Mouse (Mus musculus): ENCODE data around the gene Snrpa. TPM values are rescaled to one million over a fixed set of nuclear protein-coding genes. Genes with fewer than 3 reads are reported as not detected.

Snrpa gene
- polyA plus RNA-seq, 1 experiment from 2014 or later = 192 TPM

GRCm38 (mm10) chr7:27218586-27218985 is 22.5 kb upstream of the Snrpa start:
- H3K4me1 ChIP-seq (replicated peaks; ENCODE audit: control insufficient read depth, insufficient read depth, low read length) = peaks cover 1% of the 10 kb centered on the region; the same call in 1 of the 2 replicates
- ATAC-seq (ENCODE audit: low FRiP score) = no peak
- WGBS = 89% methylated on average over 7 of the region's 7 CpGs
- no peak overlapping the region for H3K27ac ChIP-seq
- H3K9ac ChIP-seq = no peak overlapping the region
- no peaks in the 10 kb centered on the region for H3K9me3 ChIP-seq (ENCODE audit: control insufficient read depth, low read length)
- H3K4me3 ChIP-seq (replicated peaks; ENCODE audit: low read length) = no peak overlapping the region
- H3K27me3 ChIP-seq (ENCODE audit: control insufficient read depth, insufficient read depth, low read length) = no peaks in the 10 kb centered on the region
- DNase-seq (ENCODE audit: low spot score) = no peak
- H3K4me2 ChIP-seq (replicated peaks) = no peak overlapping the region
- H3K36me3 ChIP-seq (replicated peaks; ENCODE audit: control insufficient read depth, insufficient read depth) = peaks cover 73% of the 10 kb centered on the region

DNA sequence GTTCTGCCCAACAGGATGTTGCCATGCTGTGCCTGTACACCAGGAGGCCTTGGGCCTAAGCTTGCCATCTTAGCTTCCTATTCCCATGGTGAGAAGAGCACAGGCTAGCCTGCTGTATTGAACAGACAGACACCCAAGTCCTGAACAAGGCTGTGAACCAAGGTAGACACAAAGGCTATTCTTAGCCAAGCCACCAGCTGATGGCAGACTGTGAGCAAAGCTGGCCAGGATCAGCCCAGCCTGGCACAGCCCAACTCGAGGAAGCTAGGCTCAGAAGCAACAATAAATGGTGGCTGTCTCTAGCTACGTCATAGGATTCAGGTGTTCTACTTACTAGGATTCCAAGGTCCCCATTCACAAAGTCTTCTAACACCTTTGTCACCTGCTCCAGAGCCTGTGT is 16.6 kb upstream of the Snrpa start:
- 94% methylated on average over 2 of the region's 2 CpGs for WGBS
- no peak for ATAC-seq (ENCODE audit: low FRiP score)

GRCm38 (mm10) chr7:27203730-27204449 is 7.8 kb upstream of the Snrpa start:
- no peaks in the 10 kb centered on the region for H3K27me3 ChIP-seq (ENCODE audit: control insufficient read depth, insufficient read depth, low read length)
- peaks cover 65% of the 10 kb centered on the region for H3K36me3 ChIP-seq (replicated peaks; ENCODE audit: control insufficient read depth, insufficient read depth)

More for the DNA sequence above, 16.6 kb upstream of the Snrpa start:
- Histone ChIP-seq H3K9me3 (ENCODE audit: control insufficient read depth, low read length) (no peaks in the 10 kb centered on the region), H3K27ac (no peak overlapping the region), H3K4me1 (replicated peaks; ENCODE audit: control insufficient read depth, insufficient read depth, low read length) (no peaks in the 10 kb centered on the region), H3K36me3 (replicated peaks; ENCODE audit: control insufficient read depth, insufficient read depth) (peaks cover 97% of the 10 kb centered on the region), H3K4me2 (replicated peaks) (no peak overlapping the region), H3K27me3 (ENCODE audit: control insufficient read depth, insufficient read depth, low read length) (no peaks in the 10 kb centered on the region), H3K4me3 (replicated peaks; ENCODE audit: low read length) (no peak overlapping the region), H3K9ac (no peak overlapping the region)
- DNase-seq (ENCODE audit: low spot score) = no peak

DNA sequence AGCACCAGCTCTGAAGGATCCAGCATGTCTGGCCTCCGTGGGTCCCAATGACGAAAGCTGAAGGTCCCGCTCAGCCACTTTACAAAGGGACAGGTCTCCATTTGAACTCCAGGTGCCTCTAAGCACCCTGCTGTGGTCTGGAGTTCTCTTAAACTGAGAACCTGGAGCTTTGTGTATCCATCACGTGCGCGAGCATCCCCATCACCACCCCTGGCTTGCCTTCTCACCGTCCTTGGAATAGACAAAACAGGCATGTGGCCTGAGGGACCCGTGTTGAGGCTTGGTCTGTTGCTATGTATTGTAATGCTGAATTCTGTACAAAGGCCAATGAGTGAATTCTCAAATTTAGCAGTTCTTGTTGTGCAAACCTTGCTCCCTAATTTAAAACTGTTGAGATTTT is 2.7 kb upstream of the Snrpa start:
- H3K4me2 ChIP-seq (replicated peaks) = no peak overlapping the region
- ATAC-seq (ENCODE audit: low FRiP score) (no peak), DNase-seq (ENCODE audit: low spot score) (no peak)
- H3K36me3 ChIP-seq (replicated peaks; ENCODE audit: control insufficient read depth, insufficient read depth) = peaks cover 24% of the 10 kb centered on the region
- H3K9ac ChIP-seq = no peak overlapping the region
- H3K27ac ChIP-seq = no peak overlapping the region
- no peaks in the 10 kb centered on the region for H3K27me3 ChIP-seq (ENCODE audit: control insufficient read depth, insufficient read depth, low read length)
- 94% methylated on average over 8 of the region's 8 CpGs for WGBS
- peaks cover 15% of the 10 kb centered on the region for H3K4me1 ChIP-seq (replicated peaks; ENCODE audit: control insufficient read depth, insufficient read depth, low read length)
- H3K9me3 ChIP-seq (ENCODE audit: control insufficient read depth, low read length) = no peaks in the 10 kb centered on the region
- no peak overlapping the region for H3K4me3 ChIP-seq (replicated peaks; ENCODE audit: low read length)

More at GRCm38 (mm10) chr7:27203730-27204449, 7.8 kb upstream of the Snrpa start:
- WGBS = 96% methylated on average over 8 of the region's 8 CpGs
- H3K9ac ChIP-seq = no peak overlapping the region
- H3K27ac ChIP-seq = no peak overlapping the region
- H3K4me2 ChIP-seq (replicated peaks) = no peak overlapping the region
- no peak overlapping the region for H3K4me3 ChIP-seq (replicated peaks; ENCODE audit: low read length)
- DNase-seq (ENCODE audit: low spot score) (no peak), ATAC-seq (ENCODE audit: low FRiP score) (no peak)
- no peaks in the 10 kb centered on the region for H3K9me3 ChIP-seq (ENCODE audit: control insufficient read depth, low read length)
- H3K4me1 ChIP-seq (replicated peaks; ENCODE audit: control insufficient read depth, insufficient read depth, low read length) = no peaks in the 10 kb centered on the region

DNA sequence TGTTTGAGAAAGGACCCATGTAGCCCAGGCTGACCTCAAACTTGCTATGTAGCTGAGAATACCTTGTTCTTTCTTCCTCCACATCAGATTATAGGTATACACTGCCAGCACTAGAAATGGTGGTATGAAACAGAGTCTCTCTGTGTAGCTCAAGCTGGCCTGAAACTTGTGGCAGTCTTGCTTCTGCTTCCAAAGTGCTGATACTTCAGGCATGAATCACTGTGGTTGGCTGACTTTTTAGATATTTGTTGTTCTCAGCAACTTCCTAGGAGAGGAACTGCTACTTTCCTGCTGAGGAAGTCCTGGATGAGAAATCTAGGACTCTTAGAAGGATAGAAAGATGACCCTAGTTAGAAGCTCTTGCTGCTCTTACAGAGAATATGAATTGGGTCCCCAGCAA is 2.3 kb upstream of the Snrpa start:
- Histone ChIP-seq H3K27ac (no peak overlapping the region), H3K27me3 (ENCODE audit: control insufficient read depth, insufficient read depth, low read length) (no peaks in the 10 kb centered on the region), H3K4me2 (replicated peaks) (no peak overlapping the region), H3K4me3 (replicated peaks; ENCODE audit: low read length) (no peak overlapping the region), H3K4me1 (replicated peaks; ENCODE audit: control insufficient read depth, insufficient read depth, low read length) (peaks cover 15% of the 10 kb centered on the region), H3K36me3 (replicated peaks; ENCODE audit: control insufficient read depth, insufficient read depth) (peaks cover 23% of the 10 kb centered on the region), H3K9me3 (ENCODE audit: control insufficient read depth, low read length) (no peaks in the 10 kb centered on the region), H3K9ac (no peak overlapping the region)
- ATAC-seq (ENCODE audit: low FRiP score) = no peak
- no peak for DNase-seq (ENCODE audit: low spot score)

DNA sequence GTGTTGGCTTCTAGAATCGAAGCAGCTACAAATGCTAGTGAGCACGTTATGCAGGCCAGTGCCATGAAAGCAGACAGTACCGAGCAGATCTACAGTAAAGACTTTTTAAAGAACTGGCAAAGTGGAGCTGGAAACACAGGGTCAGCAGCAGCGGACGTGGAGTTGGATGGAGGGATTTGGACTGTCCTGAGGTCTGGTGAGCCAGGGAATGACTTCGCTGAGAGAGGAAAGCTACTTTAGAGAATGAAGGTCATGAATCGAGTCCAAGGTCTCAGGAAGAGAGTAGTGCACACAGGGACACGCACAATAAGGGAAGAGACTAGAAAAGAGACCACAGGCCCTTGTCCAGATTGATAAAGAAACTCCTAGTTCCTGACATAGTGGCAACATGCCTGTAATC is 1.6 kb upstream of the Snrpa start:
- Histone ChIP-seq H3K36me3 (replicated peaks; ENCODE audit: control insufficient read depth, insufficient read depth) (peaks cover 23% of the 10 kb centered on the region), H3K4me2 (replicated peaks) (no peak overlapping the region), H3K4me3 (replicated peaks; ENCODE audit: low read length) (no peak overlapping the region), H3K9ac (no peak overlapping the region), H3K27me3 (ENCODE audit: control insufficient read depth, insufficient read depth, low read length) (no peaks in the 10 kb centered on the region), H3K4me1 (replicated peaks; ENCODE audit: control insufficient read depth, insufficient read depth, low read length) (peaks cover 15% of the 10 kb centered on the region), H3K27ac (no peak overlapping the region), H3K9me3 (ENCODE audit: control insufficient read depth, low read length) (no peaks in the 10 kb centered on the region)
- 95% methylated on average over 8 of the region's 8 CpGs for WGBS
- ATAC-seq (ENCODE audit: low FRiP score) = no peak
- no peak for DNase-seq (ENCODE audit: low spot score)

- H3K9me3 ChIP-seq (ENCODE audit: control insufficient read depth, low read length) = no peaks in the 10 kb centered on the region
- H3K36me3 ChIP-seq (replicated peaks; ENCODE audit: control insufficient read depth, insufficient read depth) = peaks cover 23% of the 10 kb centered on the region
- no peak overlapping the region for H3K4me3 ChIP-seq (replicated peaks; ENCODE audit: low read length)
- peaks cover 15% of the 10 kb centered on the region for H3K4me1 ChIP-seq (replicated peaks; ENCODE audit: control insufficient read depth, insufficient read depth, low read length)
- no peak overlapping the region for H3K9ac ChIP-seq
- ATAC-seq (ENCODE audit: low FRiP score) = no peak
- no peak overlapping the region for H3K27ac ChIP-seq
- H3K27me3 ChIP-seq (ENCODE audit: control insufficient read depth, insufficient read depth, low read length) = no peaks in the 10 kb centered on the region
- DNase-seq (ENCODE audit: low spot score) = no peak
- WGBS = 87% methylated on average over 3 of the region's 3 CpGs
- no peak overlapping the region; the same call in 1 of the 2 replicates for H3K4me2 ChIP-seq (replicated peaks)
These were observed 1.1 kb upstream of the Snrpa start for GRCm38 (mm10) chr7:27197136-27197535.

- peaks cover 53% of the 10 kb centered on the region for H3K36me3 ChIP-seq (replicated peaks; ENCODE audit: control insufficient read depth, insufficient read depth)
- WGBS = 90% methylated on average over 4 of the region's 4 CpGs
- no peak overlapping the region for H3K4me3 ChIP-seq (replicated peaks; ENCODE audit: low read length)
These were observed 2.3 kb downstream of the Snrpa start for GRCm38 (mm10) chr7:27193731-27194130.

GRCm38 (mm10) chr7:27192434-27192833 is 3.6 kb downstream of the Snrpa start:
- Histone ChIP-seq H3K27ac (no peak overlapping the region), H3K27me3 (ENCODE audit: control insufficient read depth, insufficient read depth, low read length) (no peaks in the 10 kb centered on the region), H3K9me3 (ENCODE audit: control insufficient read depth, low read length) (no peaks in the 10 kb centered on the region), H3K9ac (no peak overlapping the region), H3K36me3 (replicated peaks; ENCODE audit: control insufficient read depth, insufficient read depth) (peaks cover 66% of the 10 kb centered on the region), H3K4me1 (replicated peaks; ENCODE audit: control insufficient read depth, insufficient read depth, low read length) (peaks cover 15% of the 10 kb centered on the region), H3K4me2 (replicated peaks) (no peak overlapping the region), H3K4me3 (replicated peaks; ENCODE audit: low read length) (no peak overlapping the region)
- 100% methylated on average over 5 of the region's 5 CpGs for WGBS
- DNase-seq (ENCODE audit: low spot score) (no peak), ATAC-seq (ENCODE audit: low FRiP score) (no peak)

More at GRCm38 (mm10) chr7:27193731-27194130, 2.3 kb downstream of the Snrpa start:
- no peaks in the 10 kb centered on the region for H3K9me3 ChIP-seq (ENCODE audit: control insufficient read depth, low read length)
- DNase-seq (ENCODE audit: low spot score) (no peak), ATAC-seq (ENCODE audit: low FRiP score) (no peak)
- H3K9ac ChIP-seq = peak overlapping the region; percentile 6; the same call in 1 of the 2 replicates
- H3K4me1 ChIP-seq (replicated peaks; ENCODE audit: control insufficient read depth, insufficient read depth, low read length) = peaks cover 15% of the 10 kb centered on the region
- H3K27ac ChIP-seq = no peak overlapping the region
- H3K27me3 ChIP-seq (ENCODE audit: control insufficient read depth, insufficient read depth, low read length) = no peaks in the 10 kb centered on the region
- H3K4me2 ChIP-seq (replicated peaks) = no peak overlapping the region
